Mouse (Mus musculus): ENCODE results near the gene Bcl7c.
"Not testable (repeated sequence)": the region's sequence is repeated elsewhere in the genome, so short reads cannot be mapped to it uniquely, and the experiment has no call there.

Gene Bcl7c

DNA sequence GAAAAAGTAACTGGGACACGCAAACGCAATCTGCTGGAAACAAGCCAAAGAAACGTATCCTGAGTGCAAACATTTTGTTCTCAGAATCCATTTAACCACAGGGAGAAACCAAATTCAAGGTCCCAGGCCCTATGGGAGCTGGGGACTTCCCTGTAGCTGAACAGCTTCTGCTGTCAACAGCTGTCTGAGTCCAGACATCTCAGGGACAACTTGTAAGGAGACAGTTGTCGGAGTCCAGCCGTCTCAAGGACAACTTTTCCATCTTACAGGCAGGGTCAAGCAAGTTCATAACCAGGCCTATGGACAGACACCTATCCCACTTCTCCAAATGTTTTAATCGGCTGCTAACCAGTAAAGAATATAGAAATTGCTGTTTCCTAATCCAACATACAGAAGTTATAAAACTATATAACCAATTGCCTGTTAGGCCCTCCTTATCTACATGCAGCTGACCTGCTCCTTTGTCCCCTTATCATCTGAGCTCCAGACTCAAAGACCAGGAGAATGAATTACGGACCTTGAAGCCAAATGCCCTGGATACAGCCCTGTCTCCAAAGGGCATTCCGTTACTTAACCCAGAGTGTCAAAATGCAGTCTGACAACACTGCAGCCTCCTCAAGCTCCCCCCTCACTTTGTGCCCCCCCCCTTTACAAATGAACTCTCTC, 26.7 kb downstream of the Bcl7c start:
- no peak for DNase-seq

DNA sequence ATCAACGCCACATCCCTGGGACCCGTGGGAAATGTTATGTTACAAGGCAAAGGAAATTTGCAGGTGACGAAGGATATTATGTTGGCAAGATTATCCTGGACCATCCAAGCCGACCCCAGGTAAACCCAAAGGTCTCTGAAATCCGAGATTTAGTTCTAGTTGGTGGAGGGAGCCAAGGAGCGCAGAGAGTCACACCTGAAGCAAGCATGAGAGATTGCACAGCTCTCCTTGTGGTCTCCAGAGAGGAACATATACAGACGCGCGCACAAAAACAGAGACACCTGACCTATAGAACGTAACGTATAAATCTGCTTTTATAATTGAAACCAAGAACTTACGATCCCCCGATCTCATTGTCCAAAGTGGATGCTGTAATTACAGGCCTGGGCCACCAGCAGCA, 28.2 kb downstream of the Bcl7c start:
- DNase-seq: no peak

DNA sequence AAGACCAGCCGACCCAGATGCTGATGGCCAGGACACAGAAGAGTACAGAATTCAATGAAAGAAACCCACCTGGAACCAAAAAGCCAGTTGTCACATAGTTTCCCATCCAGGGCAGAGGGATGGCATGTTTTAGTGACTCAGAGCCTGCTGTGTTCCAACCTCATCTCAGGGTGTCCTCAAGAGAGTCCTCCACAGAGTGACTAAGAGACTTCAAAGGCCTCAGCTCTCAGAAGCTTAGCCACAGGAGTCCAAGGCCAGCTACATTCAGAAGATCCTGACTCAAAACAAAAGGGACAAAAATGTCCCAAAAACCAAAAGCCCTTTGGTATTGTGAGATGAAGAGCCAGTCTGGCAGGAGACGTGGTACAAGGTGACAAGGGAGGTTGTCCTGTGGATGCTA, 29.9 kb downstream of the Bcl7c start:
- no peak for DNase-seq

DNA sequence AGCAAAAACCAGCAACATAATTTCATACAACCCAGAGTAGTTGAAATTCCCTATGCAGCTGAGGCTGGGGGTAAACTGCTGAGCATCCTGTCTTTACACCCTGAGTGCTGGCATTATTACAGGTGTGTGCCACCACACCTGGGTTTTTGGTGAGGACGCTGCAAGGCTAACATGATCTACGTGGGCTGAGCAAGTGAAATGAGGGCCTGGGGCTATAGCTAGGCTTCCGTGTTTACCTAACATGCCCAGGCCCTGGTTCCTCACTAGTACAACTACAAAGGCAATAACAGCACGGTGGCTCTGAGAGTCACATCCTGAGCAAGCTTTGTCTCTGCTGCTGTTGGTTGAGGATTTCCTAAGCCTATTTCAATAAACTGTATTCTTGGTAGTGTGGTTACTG, 31.1 kb downstream of the Bcl7c start:
- no peak for DNase-seq

DNA sequence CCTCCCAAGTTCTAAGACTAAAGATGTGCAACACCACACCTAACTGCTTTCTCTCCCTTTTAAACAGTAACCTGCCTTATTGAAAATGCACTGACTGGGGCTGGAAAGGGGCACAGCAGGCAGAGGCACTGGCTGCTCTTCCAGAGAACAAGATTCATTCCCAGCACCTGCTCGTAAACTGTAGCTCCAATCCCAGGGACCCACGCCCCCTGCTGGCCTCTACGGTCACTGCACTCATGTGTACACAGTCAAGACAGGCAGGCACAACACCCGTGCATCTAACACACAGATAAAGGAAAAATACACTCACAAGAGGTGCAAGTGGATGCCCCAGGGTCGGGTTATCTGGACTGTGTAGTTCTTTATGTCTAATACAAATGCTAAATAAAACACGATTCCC, 31.7 kb downstream of the Bcl7c start:
- DNase-seq: peak; percentile 68

DNA sequence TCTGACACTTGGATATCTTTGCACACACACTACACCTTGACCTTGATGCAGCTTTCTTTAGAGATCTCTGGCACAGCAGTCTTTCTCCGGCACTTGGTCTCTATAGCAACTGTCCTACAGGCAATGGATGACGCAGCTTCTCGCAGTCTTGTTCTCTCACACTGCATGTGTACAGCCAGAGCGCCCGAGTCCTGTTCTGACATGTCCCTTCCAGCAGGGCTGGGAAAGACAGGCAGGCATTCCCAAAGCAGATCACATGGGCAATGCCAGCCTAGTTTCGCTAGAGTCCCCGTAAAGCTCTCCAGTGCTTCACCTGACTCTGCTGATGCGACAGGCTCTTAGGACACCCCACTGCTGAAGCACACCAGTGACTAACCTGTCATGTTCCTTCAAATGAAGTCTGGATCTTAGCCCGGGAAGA, 33.3 kb downstream of the Bcl7c start:
- no peak for DNase-seq

DNA sequence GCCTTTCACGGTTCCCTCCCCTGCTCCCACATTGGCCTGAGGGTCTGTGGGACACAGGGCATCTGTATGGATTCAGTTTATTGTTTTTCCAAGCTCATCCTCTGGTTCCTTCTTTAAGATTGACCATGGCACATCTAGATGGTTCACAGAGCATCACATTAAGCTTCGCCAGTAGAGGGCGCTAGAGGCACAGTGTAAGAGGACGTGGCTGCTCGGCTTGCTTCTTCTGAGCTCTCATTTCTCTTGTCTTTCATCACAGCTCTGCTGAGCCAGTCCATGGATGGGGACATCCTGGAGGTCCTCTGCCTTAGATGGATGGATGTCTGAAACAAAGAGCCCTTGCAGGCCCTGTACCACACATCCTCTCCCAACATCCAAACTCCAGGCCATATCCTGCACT, 33.8 kb downstream of the Bcl7c start:
- peak; percentile 92 for DNase-seq

DNA sequence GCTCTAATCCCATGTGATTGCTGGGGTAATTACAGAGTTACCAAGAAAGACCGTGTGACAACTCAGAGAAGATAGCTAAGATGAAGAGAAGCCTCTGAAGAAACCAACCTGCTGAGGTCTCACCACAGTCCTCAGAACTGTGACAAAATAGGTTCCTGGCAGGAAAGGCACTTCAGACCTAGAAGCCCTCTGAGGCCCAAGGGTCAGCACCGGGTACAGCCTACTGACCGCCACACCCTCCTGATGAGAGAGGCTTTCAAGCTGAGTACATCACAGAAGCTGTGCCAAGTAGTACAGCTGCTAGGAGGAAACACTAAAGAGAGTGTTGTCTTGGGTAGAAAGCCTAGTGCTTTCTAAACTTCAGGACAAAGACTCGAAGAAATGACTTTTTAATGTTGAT, 36.0 kb downstream of the Bcl7c start:
- DNase-seq: no peak

DNA sequence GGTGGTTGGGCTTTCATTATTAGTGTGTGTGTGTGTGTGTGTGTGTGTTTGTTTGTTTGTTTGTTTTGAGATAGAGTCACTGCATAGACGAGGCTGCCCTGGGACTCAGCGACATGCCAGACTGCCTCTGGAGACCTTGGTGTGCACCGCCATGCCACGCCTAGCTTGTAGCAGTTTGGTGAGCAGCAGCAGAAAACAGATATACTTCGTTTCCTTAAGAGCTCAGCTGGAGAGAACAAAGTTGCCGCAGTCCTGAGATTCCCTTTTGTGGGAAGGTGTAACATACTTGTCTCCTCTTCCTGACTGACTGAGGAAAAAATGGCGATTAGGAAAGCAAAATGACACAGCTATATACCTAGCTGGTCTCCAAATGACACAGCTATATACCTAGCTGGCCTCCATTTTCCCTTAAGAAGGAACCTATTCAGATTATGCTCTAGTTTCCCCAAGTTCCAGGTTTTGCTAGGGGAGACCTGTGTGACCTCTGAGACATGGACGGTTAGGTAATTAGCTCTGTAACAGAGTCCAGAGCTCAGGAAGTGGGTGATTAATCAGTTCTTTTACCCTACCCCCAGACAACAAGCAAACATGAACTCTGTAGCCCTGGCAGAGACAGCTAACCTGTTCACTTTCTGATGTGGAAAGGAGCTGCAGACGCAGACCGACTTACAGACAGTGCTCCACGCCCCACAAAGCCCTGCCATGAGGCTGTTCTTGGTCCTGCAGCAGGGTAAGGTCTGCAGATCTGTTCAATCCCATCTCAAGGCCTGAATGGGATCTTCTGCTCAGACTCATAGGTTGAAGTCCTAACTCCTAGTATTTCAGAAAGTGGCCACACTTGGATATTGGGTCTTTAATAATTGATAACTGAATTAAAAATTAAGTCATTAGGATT, 36.6 kb downstream of the Bcl7c start:
- DNase-seq: no peak

DNA sequence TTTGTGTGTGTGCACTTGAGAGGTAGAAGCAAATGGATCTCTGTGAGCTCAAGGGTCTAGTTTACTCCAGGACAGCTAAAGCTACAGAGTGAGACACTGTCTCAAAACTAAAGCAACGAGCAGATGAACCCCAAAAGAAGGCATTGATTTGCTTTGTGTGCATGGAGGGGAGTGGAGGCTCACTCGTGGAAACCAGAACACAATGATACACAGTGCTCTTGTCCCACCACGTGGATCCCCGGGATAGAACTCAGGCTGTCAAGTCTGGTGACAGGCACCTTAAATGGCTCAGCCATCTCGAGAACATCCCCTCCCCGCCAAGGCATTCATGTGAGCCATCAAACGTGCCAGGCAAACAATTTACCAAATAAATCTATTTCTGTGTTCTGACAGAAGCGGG, 41.6 kb downstream of the Bcl7c start:
- DNase-seq: no peak

DNA sequence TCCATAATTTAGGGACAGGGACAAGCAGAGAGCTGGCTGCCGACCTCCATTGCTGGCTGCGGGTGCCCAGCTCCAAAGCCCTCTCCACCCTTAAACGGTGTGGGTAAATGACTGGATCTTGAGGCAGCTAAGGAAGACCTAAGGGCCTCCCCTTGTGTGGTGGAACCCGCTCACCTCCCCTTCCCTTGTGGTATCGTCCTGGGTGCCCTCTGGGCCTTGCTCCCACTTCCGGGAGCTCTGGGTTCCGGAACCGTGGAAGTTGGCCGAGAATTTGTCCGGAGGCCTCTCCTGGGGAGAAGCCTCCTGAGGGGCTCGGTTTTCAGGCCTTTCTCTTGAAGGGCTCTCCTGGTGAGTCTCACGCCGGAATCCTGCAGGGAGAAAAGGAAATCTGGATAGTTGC, 42.1 kb downstream of the Bcl7c start:
- no peak for DNase-seq

DNA sequence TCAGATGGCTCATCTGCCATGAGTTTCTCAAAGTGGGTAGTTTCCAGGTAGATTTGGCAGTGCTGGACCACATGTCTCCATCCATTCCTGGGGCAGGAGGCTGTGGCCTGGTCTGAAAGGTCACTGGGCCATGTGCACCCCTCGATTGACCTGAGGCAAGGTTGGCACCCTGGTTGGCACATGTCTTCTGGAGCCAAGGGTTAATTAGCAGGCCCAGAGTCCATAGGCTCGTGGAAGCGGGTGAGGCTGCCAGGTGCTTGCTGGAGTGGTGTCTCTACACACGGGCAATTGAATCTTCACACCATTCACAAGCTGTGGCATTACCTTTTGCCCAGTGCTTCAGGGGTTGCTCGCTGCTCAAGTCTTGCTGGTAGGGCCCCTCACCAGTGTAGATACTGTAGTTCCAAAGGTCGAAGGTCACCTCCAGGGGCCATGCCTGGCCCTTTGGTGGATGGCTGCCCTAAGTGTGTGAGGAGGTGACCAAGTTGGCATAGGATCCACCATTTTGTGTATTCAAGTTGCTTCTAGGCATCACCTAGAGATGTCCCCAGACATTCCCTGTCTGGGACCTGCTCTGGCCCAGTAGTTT, 42.6 kb downstream of the Bcl7c start:
- no peak for DNase-seq

DNA sequence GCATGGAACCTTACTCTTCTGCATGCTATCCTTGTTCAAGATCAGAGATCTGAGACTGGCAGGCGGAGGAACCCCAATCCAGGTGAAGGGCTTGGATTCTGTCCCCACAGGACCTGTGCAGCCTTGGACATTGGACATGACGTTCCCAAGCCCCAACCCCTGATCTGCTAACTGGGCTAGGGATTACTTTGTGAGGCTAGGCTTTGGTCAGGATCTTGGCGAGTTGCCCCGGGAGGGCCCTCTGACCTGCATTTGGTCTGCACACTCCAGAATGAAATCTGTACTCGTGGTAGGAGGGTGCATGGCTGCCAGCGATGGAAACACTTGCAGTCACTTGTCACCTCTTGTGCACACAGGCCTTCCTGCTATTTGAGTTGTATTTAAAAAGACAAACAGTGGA, 45.8 kb downstream of the Bcl7c start:
- peak; percentile 69 for DNase-seq

DNA sequence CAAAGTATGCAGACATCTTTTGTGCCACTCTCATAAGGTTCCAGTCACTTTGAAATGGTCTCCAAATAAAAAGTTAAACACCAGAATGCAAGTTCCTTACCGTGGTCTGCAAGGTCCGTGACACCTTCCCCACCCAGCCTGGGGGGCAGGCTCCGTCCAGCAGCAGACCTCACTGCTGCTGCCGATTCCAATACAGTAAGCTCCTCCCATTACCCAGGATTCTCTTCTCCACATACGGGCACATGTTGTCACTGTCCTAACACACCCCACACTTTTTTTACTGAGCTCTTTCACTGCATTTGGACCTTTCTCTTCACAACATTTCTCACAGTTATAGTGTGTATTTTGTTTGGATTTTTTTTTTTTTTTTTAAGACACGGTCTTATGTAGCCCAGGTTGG, 46.9 kb downstream of the Bcl7c start:
- no peak for DNase-seq

DNA sequence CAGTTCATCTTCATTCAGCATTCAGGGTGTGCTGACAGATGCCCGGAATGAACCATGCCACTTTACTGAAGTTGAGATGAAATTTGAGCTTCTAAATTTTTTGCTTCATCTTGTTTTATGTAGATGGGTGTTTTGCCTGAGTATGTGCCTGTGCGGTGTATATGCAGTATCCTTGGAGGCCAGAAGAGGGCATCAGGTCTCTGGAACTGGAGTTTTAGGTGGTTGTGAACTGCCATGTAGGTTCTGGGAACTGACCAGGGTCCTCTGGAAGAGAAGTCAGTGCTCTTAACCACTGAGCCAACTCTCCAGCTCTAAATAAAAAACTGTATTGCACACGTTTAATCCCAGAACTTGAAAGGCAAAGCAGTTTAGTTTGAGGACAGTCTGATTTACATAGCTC, 47.9 kb downstream of the Bcl7c start:
- DNase-seq: no peak

DNA sequence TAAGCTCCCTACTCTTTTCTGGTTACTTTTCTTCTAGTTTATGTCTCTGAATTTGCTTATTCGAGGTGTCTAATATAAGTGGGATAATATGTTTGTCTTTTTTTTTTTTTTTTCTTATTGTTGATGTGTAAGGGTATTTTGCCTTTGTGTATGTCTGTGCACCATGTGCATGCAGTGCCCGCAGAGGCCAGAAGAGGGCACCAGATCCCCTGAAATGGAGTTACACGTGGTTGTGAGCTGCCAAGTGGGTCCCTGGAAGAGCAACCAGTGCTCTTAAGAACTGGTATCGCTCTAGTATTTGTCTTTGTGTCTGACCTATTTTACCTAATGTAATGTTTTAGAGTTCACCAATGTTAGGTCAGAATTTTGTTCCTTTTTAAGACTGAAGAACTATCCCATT, 51.8 kb downstream of the Bcl7c start:
- peak; percentile 86 for DNase-seq

DNA sequence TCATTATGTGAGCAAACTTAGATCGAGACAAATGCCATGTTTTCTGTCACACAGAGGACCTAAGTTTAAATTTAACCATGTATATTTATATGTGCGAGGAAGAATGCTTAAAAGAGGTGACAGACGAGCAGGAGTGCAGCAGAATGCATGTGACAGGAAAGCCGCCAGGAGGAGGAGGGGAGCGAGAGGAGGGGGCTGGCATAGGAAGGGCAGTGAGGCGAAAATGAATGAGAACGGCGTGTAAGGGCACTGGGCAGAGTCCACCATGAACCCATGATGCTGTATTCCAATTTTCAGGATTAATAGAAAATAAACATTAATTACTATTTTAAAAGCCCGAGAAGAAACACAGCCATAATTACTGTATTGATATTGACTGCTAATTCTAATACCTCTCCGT, 54.4 kb downstream of the Bcl7c start:
- DNase-seq: no peak

DNA sequence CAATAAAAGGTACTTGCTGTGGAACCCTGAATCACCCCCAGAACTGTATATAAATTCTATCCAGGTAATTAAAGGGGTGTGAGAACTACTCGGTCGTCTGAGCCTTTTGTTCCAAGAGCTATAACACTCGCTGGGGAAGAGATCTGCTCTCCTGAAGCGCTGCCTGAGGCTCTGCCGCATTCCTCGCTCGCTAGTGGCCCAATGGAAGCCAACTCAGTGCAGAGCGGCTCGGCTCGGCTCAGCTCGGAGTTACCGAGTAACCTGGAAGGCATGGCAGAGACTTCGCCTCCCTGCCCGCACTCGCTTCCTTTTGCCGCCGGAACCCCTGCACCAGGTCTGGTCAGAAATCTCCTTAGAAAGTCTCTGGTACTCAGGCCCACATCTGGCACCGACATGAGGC, 56.7 kb downstream of the Bcl7c start:
- peak; percentile 48 for DNase-seq

DNA sequence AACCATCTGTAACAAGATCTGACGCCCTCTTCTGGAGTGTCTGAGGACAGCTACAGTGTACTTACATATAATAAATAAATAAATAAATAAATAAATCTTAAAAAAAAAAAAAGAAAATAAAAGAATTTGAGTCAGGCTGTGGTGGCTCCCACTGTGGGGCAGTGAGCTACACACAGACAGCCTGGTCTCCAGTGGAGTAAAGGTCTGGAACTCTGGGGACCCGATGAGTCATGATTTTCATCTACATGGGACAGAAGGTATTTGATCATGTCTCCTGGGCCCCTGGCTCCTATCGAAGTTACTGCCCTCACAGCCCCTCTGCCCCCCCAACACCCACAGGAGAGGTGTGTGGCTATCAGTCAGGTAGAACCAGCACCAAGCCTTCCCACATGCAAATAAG, 57.1 kb downstream of the Bcl7c start:
- no peak for DNase-seq

DNA sequence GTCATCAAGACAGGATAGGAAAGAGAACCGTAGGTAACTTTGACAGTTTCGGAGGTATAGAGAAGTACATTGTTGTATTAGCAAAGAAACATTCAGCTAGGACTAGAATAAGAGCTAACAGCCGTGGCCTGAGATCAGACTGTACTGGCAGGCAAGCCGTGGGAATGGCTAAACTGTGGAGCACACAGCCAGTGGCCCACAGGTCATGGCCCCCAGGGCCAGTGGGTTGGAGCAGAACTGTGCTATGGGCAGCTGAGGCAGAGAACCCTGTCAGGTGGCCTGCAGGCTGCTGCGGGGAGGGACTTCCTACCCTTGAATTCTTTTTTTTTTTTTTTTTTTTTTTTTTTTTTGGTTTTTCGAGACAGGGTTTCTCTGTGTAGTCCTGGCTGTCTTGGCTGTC, 59.5 kb downstream of the Bcl7c start:
- no peak for DNase-seq

DNA sequence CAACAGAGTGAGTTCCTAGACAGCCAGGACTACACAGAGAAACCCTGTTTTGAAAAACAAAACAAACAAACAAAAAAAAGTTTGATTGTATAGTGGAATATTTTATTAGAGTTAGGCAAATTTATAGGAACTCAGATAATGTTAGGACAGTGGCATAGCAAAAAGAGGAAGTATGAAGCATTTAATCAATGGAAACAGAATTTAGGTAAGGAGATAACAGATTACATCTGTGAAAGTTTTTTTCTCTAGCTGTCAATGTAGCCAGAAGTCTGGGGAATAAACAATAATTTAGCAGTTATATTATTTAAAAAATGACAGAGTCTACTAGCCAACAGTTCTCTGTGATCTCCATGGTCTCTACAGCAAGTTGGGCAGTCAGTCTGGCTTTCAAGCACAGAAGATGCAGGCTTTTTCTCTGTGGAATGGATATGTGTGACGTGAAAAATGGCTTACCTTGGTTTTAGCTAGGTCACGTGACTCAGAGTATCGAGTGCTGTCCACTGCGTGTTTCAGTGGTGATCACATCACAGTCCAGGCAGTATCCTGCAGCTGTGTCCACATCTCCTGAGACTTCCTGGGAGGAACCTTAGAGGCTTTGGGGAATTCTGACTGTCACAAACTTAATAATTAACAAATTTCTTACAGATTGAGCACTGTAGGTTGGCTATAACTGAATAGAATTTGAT, 60.1 kb downstream of the Bcl7c start:
- no peak for DNase-seq

DNA sequence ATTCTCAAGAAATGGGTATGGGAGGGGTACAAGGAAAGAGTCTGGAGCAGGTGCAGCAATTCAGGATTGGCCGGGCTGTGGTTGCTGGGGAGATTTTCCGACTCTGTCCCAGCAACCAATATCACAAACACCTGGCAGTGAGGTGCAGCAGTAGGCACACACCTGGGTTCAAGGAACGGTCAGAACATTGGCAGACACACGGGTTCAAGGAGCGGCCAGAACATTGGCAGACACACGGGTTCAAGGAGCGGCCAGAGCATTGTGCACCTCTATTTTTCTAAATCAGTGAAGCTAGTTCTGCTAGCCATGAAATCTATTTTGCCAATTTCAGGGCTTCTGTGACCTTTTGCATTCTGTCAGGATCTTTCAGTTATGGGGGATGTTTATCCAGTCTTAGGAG, 61.2 kb downstream of the Bcl7c start:
- not testable (repeated sequence) for DNase-seq

DNA sequence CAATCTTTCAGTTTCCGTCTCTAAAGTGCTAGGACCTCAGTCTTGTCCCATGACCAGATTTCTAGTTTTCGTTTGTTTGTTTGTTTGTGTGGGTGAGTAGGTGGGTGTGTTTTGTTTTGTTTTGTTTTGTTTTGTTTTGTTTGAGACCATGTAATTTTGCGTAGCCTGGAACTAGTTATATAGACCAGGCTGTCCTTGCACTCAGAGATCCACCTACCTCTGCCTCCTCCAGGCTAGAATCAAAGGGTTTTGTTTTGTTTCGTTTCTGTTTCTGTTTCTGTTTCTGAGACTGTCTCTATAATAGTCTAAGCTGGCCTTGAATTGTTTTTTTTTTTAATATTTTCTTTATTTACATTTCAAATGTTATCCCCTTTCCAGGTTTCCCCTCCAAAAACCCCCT, 62.4 kb downstream of the Bcl7c start:
- no peak for DNase-seq

DNA sequence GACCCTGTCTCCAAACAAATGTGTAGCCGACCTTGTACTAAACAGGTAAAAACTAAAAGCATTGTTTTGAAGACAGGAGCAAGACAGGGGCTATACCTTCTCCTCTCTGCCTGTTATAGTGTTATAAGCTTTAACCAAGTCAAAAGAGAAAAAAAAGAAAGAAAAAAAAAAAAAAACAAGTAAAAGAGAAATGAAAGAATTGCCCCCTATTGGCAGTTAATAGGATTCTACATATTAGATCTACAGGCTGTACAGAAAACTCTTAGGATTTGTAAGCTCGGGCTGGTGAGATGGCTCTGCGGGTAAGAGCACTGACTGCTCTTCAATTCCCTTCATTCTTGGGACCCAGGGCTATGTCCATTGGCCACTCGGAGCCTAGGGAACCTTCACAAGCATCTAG, 66.5 kb downstream of the Bcl7c start:
- no peak for DNase-seq

Measured in kidney, postnatal 10 days (tissue).